Mouse (Mus musculus) gastrocnemius, adult 8-10 months (tissue): ENCODE measurements around the gene Acot2. TPM values are rescaled to one million over a fixed set of nuclear protein-coding genes. Genes with fewer than 3 reads are reported as not detected.
A peak's percentile ranks its signal among the peaks of the same experiment; 100 is the strongest.
"Not testable (repeated sequence)": the region's sequence is repeated elsewhere in the genome, so short reads cannot be mapped to it uniquely, and the experiment has no call there.

Source experiments
- DNase-seq, 2 experiments: peaks; one replicate each; pipeline ENCODE4 v3.0.0; 2022; ENCODE audit warnings: low spot score in 2 of 2
- total RNA-seq, 4 experiments: library from RNA; stranded (reverse); gene quantifications; 2 replicates each; pipeline ENCODE4 v1.2.4; 2022

Acot2 gene
- total RNA-seq, result 10 to 100 TPM; 14.9 to 20.7 (median 17.2) TPM

DNA sequence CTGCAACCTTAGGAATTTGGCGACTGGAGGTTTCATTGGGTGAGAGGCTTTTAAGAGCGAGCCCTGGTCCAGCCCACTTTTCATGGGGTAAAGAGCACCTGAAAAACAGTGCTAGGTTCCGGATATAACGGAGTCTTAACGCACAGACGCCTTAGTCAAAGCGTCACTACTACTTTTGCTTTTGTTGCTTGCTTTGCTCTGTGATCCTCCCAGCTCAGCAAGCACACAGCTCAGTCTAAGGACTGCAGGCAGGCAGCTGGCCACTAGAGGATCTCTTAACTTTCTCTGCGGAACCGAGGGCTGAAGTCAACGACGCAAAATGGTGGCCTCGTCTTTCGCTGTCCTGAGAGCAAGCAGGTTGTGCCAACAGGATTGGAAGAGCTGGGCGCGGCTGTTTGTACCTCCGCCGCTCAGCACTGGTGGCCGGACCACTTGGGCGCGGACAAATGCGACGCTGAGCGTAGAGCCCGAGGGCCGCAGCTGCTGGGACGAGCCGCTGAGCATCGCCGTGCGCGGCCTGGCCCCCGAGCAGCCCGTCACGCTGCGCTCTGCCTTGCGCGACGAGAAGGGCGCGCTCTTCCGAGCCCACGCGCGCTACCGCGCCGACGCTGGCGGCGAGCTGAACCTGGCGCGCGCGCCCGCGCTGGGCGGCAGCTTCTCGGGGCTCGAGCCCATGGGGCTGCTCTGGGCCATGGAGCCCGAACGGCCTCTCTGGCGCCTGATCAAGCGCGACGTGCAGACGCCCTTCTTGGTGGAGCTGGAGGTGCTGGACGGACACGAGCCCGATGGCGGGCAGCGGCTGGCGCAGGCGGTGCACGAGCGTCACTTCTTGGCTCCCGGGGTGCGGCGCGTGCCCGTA lies at the start of gene Acot2:
Gene Acot2, plus strand, starts transcription at position 279 of the 859 bp plus-strand sequence.
- peak; percentile 59 to 61 for DNase-seq

DNA sequence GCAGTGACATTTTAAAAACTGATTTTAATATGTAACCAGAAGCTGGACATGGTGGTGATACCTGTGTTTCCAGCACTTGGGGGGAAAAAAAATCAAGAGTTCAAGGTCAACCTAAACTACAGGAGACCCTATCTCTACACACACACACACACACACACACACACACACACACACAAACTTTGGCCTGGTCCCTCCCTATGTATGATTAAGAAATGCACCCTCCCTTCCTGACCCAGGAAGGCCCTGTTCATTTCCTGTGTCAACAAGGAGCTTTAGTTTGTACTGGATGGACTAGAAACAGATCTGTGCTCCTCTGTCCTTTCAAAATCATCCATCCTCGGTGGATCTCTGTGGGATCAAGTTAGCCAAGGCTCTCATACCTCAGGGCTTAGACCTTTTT lies 49.1 kb upstream of the Acot2 start:
- not testable (repeated sequence) for DNase-seq

DNA sequence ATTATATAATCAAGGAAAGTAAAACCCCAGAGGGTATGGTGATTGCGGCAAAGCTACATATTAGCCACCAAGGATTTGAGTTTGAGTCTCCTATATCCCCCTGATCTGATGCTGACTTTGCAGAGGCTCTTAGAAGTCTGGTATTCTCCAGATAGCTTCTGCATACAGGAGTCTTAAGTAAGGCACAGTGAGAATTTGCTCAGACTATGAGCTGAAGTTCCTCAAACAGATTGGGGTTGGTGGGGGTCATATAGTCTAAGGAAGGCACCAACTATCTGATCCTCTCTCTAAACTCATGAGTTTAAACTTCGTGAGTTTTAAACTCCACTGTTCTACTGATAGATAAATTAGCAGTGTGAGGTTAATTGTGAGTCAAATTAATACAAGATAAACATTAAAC lies 48.3 kb upstream of the Acot2 start:
- DNase-seq, result no peak

DNA sequence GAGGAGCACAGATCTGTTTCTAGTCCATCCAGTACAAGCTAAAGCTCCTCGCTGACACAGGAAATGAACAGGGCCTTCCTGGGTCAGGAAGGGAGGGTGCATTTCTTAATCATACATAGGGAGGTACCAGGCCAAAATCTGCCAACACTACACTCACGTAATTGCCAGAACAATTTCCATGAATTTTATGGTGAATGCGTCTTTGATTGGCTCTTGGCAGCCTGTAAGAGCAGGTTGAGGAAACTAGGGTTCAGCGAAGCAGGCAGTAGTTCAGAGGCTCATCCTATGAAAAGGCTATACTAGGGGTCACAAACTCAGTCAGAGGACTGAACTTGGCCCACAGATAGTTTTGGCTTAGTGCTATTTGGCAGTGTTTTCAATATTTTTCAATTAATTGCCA lies 47.6 kb upstream of the Acot2 start:
- DNase-seq, result no peak

DNA sequence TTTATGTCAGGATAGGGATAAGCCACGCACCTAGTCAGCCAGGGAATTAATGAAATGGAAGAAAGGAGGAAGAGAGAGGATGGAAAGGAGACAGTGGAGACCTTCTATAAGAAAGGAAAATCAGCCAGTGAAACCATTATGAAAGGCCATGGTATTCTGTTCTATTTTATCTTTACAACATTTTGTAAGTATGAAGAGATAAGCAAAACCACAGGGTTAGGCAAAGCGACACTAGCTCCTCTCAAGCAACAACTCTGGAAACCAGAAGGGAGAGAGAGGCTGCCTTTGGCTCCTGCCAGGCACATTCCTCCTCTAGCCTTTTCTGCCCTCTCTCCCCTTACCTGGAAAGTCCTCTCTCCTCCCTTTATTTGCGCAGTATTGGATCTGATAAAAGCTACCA lies 45.7 kb upstream of the Acot2 start:
- no peak for DNase-seq

DNA sequence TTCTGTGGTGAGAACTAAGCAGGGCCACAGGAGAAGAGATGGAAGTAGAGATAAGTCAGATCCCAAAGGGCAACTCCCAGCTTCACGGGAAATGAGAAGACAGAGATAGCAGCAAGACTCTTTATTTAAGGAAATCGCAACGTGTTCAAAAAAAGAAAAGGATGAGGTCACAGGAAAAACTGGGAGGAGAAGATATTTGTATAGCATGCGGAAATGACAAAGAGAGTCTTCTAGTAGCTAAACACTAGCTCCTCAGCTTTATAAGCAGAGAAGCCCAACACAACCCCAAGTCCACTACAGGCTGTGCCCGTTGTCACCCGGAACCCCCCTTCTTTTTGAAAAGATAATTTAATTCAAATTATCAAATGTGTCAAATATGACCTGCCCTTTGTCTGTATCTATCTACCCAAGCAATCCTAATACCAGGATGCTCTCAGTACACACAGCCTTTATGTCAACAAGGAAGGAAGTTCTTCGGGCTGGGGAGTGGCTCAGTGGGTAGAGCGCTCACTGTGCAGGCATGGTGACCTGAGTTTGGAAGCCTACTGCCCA lies 40.3 kb upstream of the Acot2 start:
- DNase-seq, result no peak

DNA sequence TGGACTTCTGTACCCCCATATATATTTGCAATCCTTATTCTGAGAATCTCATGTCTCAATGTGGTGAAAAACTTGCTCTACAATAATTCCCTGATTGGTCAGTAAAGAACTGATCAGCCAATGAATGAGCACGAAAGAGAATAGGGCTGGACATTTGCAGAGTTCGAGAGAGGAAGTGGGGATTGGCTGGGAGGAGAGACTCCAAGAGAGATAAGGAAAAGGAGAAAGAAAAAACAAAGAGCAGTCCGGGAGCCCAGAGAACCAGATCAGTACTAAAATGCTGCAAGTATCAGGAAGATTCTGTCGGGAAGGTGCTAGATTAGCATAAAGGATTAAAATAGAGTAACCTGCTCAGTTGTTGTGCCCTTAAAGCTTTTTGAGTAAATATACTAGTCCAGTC lies 38.6 kb upstream of the Acot2 start:
- no peak for DNase-seq

DNA sequence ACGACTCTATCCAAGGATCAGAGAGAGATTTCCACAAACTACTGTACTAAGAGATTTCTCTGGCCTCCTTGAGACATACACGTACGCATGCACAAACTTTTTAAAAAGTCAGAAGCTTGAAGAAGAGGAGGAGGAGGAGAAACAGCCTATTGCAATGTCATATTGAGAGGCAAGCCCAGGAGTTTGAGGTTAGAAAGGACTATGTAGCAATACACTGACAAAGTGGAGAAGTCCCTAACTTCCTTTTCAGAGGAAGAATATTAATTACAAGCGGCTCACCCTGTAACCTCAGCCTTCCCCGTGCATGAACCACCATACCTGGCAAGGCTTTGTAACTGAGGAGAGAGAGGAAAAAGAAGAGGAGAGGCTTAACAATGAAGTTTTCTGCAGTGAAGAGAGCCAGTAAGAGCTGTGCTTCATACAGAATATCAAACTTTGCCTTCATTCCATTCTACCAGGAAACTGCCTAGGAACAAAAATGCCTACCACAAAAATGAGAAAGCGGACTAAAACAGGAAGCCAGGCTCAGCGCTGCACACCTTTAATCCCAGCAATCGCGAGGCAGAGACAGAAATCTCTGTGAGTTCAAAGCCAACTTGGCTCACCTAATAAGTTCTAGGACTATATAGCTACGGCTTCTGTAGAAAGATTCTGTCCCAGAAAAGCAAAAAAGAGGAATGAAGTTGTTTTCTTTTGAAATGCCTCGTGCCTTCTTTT lies 37.7 kb upstream of the Acot2 start:
- DNase-seq, result no peak

DNA sequence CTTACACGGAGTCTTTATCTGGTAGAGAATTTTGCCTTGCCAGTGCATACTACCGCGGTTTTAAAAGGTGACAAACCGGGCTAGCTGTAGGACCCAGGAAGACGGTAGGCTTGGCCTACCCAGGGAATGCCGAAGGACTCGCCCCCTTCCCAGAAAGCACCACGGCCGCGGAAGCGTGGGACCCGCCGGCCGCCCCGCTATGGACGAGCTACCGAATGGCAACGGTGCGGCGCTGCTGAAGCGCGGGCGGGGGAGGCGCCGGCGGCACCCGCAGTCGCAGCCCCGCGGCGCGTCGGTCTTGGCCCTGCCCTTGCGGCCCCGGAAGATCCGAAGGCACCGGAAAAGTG lies 37.2 kb upstream of the Acot2 start, which contains the start of gene Riox1:
Gene Riox1, plus strand, starts transcription at position 116 of the 347 bp plus-strand sequence.
- peak; percentile 58 to 67 for DNase-seq

DNA sequence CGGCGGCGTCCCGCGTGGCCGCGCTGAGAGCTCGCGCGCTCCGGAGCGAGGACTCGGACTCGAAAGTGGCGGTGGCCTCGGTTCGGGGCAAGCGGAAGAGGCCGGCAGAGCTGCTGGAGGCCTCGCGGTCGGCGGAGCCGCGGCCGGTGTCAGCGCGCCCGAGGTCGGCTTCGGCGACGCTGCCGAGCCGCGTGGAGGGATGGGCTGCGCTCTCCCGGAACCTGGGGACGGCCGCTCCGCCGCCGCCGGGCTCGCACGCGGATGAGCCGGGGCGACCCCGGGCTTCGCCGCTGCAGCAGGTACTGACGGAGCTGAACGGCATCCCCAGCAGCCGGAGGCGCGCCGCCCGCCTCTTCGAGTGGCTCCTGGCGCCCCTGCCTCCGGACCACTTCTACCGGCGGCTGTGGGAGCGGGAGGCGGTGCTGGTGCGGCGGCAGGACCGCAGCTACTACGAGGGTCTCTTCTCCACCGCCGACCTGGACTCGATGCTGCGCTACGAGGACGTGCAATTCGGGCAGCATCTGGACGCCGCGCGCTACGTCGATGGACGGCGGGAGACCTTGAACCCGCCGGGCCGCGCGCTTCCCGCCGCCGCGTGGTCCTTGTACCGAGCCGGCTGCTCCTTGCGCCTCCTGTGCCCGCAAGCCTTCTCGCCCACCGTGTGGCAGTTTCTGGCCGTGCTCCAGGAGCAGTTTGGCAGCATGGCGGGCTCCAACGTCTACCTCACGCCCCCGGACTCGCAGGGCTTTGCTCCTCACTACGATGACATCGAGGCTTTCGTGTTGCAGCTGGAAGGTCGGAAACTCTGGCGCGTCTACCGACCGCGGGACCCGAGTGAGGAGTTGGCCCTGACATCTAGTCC lies 36.6 kb upstream of the Acot2 start:
- DNase-seq, result no peak

DNA sequence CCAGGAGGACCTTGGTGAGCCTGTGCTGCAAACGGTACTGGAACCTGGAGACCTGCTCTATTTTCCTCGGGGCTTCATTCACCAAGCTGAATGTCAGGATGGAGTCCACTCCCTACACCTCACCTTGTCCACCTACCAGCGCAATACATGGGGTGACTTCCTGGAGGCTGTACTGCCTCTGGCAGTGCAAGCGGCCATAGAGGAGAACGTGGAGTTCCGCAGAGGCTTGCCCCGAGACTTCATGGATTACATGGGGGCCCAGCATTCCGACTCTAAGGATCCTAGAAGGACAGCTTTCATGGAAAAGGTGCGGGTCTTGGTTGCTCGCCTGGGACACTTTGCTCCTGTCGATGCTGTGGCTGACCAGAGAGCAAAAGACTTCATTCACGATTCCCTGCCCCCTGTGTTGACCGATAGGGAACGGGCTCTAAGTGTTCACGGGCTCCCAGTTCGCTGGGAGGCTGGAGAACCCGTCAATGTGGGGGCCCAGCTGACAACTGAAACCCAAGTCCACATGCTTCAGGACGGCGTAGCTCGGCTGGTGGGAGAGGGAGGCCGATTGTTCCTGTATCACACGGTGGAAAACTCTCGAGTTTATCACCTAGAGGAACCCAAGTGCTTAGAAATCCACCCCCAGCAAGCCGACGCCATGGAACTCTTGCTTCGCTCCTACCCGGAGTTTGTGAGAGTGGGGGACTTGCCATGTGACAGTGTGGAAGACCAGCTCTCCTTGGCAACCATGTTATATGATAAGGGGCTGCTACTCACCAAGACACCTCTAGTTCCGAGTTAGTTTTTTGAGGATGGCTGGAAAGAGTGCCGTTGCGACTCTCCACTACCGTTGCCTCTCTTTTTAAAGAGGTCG lies 35.7 kb upstream of the Acot2 start:
- DNase-seq, result no peak

DNA sequence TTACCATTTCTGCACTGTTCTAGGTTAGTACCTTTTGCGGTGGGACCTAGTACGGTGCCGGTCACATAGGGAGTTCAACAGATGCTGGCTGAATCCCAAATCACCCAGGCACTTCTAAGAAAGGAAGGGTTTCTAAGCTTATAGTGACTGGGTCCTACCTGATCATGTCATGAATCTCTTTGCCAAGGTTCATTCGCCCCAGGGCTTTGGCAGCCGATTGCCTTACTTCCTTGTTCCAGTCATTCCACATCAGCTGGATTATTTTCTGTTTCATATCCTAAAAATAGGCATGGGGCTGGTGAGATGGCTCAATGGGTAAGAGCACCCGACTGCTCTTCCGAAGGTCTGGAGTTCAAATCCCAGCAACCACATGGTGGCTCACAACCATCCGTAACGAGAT lies 29.4 kb upstream of the Acot2 start:
- no peak for DNase-seq

DNA sequence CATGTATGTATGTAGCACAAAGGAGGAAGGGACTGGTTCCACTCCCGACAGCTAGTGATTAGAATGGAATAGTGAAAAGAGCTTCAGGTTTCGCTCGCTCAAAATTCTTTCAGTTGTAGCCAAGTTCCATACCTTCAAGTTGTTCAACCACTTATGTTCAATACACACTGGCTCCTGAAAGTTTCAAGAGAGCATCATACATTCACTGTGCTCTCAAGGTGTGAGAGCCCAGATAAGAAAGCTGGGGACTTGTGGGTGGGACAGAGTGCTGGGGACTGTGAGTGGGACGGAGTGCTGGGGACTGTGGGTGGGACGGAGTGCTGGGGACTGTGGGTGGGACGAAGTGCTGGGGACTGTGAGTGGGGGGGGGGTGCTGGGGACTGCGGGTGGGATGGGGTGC lies 22.4 kb upstream of the Acot2 start:
- no peak for DNase-seq

DNA sequence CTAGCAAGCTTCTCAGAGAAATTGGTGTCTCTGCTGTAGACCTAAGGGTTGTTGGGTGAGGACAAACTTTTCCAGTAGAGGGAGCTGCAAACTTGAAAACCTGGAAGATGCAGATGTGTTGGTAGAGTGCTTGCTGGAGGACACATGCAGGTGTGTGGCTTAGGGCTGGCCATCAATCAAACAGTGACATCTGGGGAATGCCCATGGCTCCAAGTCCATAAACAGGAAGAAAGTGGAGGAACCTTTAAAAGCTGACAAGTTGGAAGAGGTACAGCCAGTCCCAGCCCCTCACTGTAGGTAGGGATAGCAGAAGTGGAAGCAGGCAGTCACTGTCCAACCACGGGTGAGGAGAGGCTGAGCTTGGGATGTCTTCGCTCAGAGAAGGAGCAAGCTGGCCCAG lies 15.5 kb upstream of the Acot2 start:
- DNase-seq, result no peak

DNA sequence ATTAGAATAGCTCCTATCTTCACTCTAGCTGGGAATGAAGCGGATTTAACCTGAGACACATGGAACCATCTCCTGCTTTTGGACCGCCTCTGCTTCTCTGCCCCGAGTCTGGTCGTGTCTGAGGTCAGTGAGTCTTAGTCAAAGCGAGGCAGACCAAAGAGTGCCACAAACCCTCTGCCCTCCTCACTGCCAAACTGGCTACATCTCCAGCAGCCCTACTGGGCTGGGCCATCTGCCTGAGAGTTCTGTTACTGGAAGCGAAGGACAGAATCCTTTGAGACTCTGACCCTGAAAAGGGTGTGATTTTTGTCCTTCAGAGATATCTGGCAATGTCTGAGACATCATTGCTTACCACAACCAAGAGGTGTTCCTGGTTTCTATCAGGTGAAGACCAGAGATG lies 8.8 kb upstream of the Acot2 start:
- no peak for DNase-seq

DNA sequence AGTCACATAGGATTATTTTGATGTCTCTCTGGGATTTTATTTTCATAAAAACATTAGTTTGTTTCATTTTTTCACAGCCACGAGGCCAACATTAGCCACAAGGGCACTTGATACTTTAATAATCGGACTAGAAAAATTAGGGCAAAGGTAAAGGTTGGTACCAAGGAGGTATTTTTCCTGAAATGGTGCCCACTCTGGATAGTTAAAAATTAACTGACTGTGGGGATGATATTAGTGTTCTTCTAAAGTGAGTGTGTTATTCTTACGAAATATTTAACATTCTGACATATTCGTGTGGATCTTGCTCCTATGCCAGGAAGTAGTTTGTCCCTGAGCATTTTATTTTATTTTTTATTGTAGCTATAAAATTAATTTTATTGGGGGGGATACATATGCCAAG lies 6.0 kb upstream of the Acot2 start:
- DNase-seq, result no peak

DNA sequence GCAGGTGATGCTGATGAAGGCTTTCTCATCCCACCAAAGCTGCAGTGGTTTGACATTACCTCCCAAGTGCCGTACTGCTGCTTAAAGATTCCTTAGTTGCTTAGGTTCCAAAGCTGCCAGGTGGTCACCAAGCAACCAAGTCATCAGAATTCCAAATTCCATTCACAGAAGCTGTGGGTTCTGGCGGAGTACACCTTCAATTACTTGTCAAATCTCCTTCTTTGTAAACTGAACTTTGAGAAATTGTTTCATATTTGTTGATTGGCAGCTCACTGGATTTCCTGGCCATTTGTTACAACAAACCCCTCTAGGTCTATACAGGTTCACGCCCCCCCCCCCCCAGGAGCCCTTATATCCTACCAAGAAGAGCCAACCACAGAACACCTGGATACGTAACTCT lies 2.9 kb upstream of the Acot2 start, which contains the start of gene Heatr4:
Gene Heatr4, minus strand, starts transcription at position 101 of the 400 bp plus-strand sequence.
- DNase-seq, result no peak

DNA sequence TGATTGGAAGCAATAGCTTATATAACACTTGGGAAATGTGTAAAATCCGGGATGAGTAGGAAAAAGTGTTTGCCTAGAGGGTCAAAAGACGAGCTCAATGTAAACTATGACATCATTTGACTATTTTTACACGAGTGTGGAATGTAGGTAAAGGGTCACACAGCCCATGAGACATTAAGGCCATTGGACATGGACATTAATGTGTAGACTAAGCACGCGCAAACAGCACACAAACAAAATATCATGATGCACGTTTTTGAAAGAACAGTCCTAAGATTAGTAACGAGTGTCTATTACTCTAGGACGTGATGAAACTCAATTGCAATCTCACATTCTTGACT lies 449 bp upstream of the Acot2 start:
- no peak for DNase-seq

DNA sequence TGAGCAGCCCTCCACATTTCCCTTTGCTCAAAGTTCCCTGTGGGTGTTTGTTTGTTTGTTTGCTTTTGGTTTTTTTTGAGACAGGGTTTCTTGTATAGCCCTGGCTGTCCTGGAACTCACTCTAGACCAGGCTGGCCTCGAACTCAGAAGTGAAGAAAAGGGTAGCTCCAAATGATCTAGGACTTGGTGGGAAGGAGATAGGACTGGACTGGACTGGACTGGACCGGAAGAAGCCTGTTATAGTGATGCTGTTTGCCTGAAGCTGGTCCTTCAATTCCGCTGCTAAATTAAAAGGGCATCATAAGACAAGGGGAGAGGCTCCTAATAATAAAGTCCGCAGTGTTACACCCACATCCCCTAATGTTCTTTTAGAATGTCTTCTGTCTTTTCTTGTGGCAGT lies 822 bp downstream of the Acot2 start:
- no peak for DNase-seq

DNA sequence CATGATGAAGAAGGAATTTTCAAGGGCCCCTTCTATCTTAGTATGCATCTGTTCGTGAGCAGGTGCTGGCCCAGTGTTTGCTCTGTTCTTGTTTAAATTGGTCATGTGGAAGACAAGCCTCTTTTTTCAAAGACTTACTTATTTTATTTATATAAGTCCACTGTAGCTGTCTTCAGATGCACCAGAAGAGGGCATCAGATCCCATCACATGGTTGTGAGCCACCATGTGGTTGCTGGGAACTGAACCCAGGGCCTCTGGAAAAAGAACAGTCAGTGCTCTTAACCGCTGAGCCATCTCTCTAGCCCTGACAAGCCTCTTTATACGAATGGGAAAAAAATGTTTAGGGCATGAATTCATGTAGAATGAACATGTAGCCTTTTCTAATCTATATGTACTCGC lies 1.7 kb downstream of the Acot2 start:
- DNase-seq, result no peak

DNA sequence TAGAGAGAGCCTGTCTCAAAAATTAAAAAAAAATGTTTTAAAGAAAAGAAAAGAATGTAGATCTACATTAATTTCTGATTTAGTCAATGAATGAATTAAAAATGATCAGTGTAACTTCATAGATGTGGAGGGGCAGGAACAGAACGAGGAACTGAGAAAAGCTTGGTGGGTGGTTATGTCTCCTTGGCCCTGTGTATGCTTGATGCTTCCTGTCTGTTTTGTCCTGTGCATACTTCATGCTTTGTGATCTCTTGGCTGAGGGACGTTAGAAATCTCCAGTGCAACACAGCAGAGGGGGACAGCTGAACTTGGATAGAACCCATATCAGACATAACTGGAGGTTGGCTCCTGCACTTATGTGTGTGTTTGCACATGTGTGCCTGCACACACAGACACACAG lies 9.6 kb downstream of the Acot2 start:
- DNase-seq, result no peak
